Mouse (Mus musculus) testis, postnatal 10 days (tissue): ENCODE results near the gene Shq1.

Experiments
- DNase-seq: peaks from one replicate; pipeline ENCODE4 v3.0.0; 2021; ENCODE audit warnings: low spot score

The Shq1 gene

DNA sequence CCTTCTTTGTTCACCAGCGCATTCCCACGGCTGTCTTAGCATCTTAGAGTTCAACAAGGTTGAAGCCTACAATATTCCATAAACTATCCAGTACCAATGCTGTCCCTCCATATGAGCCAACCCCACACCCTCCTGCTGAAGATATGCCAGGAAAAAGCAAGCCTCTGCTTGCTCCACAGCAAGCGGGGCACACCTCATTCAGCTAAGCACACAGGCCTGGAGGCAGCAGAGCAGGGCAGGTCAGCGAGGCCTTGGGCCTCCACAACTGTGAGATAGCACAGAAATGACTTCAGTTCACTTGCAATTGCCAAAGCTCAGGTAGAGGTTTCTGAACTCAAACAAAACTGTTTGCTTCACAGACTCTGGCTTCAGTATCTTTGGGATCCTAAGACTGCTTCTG, 64.2 kb downstream of the Shq1 start:
- DNase-seq, result no peak

- no peak for DNase-seq
Observed at GRCm38 (mm10) chr6:100603702-100604101, 67.3 kb downstream of the Shq1 start.

GRCm38 (mm10) chr6:100601634-100602033, 69.3 kb downstream of the Shq1 start:
- no peak for DNase-seq

- DNase-seq, result no peak
Observed at GRCm38 (mm10) chr6:100593857-100594256, 77.1 kb downstream of the Shq1 start.

- no peak for DNase-seq
Observed at GRCm38 (mm10) chr6:100592991-100593390, 78.0 kb downstream of the Shq1 start.

- DNase-seq, result no peak
Observed at GRCm38 (mm10) chr6:100590602-100591001, 80.4 kb downstream of the Shq1 start.

- DNase-seq, result no peak
Observed at GRCm38 (mm10) chr6:100588876-100589275, 82.1 kb downstream of the Shq1 start.

DNA sequence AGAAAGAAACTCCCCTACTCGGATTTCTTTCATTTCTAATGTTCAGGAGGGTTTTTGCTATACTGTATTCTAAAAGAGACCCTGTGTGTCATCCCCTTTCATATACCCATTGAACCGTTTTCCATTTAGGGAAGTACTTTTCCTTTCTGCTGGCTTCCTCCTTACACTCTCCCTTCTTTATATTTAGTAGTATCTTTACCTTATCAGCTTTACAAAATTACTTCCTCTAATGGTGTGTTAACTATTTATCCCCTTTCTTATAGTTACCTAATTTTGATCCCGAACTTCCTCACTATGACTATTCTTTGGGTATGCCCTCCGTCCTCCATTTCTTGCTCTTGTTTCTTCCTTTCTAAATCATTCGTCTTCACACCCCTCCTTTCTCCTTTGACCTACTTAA, 84.2 kb downstream of the Shq1 start:
- no peak for DNase-seq

- DNase-seq, result no peak
Observed at GRCm38 (mm10) chr6:100581951-100582350, 89.0 kb downstream of the Shq1 start.

DNA sequence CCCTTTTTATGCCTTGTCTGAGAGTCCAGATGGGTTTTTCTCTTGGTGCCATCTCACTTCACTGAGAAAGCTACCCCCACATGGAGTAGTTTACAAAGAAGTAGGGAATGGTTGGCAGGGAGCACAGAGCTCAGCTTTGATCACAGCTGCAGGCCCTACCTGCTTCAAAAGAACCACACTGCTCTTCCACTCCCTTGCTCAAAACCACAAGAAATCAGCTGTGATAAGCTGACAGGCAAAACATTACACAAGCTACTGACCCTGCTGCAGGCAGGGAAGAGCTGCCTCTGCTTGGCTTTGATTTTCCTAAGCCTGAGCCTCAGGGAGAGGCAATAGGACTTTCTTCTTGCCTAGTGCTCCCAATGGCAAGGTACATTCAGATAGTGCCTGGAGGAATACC, 89.9 kb downstream of the Shq1 start:
- no peak for DNase-seq

GRCm38 (mm10) chr6:100577590-100577989, 93.4 kb downstream of the Shq1 start:
- DNase-seq, result no peak

DNA sequence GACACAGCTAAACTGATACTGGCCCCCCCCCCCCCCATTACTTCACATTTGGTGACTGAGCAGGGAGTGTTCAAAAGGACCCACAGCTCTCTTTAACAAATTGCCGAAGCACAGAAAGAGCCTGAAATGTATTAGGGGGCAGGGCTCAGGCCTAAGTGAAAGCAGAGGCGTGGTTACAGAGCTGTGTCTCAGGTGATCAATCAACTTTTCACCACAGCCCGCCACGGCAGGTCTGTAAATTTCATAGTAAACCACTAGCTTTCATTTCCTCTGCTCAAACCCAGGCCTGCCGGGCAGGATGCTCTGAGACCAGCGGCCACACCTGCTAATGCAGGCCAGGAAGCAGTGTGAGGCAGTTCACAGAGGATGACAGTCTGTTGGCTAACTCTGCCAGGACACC, 94.8 kb downstream of the Shq1 start:
- DNase-seq, result no peak

- no peak for DNase-seq
Observed at GRCm38 (mm10) chr6:100566774-100567173, 104.2 kb downstream of the Shq1 start.

GRCm38 (mm10) chr6:100564516-100564915, 106.4 kb downstream of the Shq1 start:
- no peak for DNase-seq

DNA sequence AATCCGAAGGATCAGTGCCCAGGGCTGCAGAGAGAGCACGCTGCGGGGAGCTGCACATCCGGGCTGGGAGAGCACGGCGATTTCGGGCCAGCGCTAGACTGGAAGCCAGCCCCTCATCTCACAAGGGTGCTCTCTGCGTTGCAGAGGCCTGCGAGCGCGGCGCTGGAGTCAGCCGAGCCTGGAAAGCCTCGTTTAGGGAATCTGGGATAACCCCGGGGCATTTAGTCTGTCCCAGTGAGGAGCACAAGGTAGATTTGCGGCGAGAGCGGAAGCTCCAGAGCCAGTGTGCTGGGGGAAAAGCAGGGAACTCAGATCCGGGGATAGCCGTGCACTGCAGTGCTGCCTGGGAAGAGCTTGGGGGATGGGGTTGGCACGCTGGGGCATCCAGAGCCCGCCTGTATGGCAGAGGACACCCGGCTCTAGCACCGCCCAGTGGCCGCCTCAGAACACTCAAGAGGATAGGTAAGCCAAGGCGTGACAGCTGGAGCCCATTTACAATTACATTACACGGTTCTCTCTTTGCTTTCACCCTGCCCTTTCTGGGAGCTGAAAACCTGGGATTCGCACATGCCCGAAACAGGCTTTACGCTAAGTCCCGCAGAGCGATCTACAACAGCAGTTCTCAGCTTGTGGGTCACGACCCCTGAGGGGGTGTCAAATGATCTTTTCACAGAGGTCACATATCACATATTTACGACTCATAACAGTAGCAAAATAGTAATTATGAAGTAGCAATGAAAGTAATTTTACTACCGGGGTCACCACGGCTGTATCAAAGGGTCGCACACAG, 107.2 kb downstream of the Shq1 start:
- DNase-seq, result peak; percentile 75

DNA sequence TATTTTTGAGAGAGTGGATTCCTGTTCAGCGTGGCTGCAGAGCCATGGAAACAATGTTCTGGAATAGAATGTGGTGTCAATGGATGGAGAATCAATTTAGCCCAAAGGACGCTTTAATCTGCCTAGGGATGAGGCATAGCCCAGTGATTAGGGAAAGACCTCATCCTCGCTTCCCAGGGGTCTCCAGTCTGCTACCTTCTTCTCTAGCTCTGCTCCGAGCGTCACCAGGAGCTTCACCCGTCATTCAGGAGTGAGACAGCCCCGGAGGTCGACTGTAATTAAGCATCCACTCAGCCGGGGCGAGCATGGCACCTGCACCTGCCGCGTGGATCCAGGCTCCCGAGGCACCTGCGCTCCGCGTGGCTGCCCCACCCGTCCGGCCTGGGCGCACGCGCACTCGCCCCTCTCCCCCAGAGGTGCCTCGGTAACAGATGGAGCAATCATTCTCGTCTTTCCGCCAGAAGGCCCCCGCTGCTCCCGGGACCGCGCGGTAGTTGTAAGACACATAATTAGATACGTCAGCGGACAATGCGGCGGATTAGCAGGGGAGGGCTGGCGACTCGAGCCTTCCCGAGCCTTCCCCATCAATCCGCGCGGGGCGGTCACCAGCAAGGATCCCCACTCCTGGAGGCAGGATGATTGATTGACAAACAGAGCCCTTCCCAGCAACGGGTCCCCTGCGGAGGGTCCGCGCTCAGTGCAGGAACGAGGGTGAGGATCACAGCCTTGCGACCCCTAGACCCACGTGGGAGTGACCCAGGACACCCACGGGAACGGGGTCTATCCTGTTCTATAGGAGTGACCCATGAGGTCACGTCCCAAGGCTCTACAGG, 108.0 kb downstream of the Shq1 start:
- DNase-seq, result peak; percentile 54

DNA sequence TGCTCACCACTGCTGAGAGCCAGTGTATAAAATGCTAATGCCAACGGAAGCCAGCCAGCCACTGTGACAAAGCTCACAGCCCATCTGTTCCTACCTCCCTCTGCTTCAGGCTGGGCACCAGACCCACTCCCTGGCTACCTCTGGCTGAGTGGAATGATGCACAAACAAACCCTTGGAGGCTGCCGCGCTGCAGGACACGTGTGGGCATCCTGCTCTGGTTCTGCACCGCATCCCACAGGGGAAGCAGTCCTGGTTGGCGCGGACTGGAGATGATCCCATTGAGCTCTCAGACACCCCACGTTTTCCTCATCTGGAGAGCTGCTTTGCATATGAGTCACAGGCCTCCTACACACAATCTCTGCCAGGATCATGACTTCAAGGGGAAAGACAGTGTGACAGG, 112.9 kb downstream of the Shq1 start:
- DNase-seq, result no peak

DNA sequence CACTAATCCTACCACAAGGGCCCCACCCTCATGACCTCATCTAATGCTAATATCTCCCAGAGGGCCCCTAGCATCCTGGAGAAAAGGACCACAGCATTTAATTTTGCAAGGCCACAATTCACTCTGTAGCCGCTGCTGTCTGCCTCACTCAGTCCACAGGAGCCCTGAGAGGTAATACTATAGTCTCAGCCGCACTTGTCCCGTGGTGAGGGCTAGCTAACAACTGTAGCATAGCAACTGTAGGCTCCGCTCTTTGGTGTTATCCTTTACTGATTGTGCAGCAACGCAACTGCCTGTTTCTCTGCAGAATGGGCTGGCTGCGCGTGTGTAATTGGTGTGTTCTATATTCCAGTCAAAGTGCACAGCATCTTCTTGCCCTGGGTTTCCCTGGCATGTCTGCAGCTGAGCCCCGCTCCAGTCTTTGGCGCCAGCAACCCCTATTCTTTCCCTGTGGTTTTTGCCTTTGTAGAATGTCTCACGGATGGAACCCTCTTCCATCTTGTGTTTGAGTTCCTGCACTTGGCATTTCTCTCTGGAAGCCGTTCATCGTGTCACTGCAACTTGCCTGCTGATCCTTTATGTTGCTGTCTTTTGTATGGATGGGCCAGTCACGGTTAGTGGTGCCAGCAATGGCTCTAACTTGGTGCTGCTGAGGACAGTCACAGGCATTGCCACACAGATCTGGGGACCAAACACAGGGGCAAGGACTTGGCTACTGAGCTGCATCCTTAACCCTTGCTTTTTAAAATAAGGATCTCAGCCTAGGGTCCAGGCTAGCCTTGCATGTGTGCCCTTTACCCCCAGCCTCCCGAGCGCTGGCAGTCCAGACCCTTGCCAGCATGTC, 128.6 kb downstream of the Shq1 start:
- DNase-seq, result no peak

DNA sequence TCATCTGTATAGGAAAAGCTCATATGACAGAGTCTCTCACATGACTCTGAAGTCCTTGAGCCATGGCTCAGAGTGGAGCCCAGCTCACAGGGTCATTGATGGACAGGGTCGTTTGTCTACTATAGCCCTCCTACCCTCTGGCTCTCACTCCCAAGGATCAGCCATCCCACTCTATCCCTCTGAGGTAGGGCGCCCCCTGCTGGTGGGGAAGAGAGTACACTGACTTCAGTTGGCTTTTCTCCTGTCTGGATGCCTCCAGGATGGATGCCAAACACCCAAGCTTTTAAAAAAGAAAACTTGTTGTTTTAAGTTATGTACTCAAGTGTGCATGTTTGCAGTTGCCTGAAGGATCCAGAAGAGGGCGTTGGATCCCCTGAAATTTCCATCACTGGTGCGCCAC, 131.3 kb downstream of the Shq1 start:
- peak; percentile 71 for DNase-seq

- DNase-seq, result no peak
Observed at GRCm38 (mm10) chr6:100538570-100538969, 132.4 kb downstream of the Shq1 start.

- no peak for DNase-seq
Observed at GRCm38 (mm10) chr6:100537987-100538386, 133.0 kb downstream of the Shq1 start.

DNA sequence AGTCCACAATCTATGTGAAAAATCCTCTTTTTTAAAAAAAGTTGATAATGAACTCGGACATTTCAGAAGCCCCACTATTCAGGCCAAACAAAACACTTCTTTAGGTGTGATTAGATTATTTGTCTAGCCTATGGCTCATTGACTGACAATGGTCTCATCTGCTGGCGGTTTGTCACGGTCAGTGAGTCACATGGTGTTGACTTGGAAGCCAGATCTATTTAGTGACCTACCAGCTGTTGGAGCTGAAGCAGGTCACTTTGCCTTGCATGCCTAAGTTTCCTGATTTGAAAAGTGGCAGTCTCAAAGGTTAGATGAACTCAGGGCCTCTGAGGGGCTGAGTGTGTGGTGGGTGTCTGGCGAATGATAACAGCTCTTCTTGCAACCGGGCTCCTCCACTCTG, 133.9 kb downstream of the Shq1 start:
- DNase-seq, result no peak
